Mouse (Mus musculus): ENCODE data around the gene Pias4. TPM values are rescaled to one million over a fixed set of nuclear protein-coding genes. Genes with fewer than 3 reads are reported as not detected.
A peak's percentile ranks its signal among the peaks of the same experiment; 100 is the strongest.
"Not testable (repeated sequence)": the region's sequence is repeated elsewhere in the genome, so short reads cannot be mapped to it uniquely, and the experiment has no call there.

Gene Pias4
- polyA plus RNA-seq, 1 experiment from 2014 or later: 52.7 TPM

DNA sequence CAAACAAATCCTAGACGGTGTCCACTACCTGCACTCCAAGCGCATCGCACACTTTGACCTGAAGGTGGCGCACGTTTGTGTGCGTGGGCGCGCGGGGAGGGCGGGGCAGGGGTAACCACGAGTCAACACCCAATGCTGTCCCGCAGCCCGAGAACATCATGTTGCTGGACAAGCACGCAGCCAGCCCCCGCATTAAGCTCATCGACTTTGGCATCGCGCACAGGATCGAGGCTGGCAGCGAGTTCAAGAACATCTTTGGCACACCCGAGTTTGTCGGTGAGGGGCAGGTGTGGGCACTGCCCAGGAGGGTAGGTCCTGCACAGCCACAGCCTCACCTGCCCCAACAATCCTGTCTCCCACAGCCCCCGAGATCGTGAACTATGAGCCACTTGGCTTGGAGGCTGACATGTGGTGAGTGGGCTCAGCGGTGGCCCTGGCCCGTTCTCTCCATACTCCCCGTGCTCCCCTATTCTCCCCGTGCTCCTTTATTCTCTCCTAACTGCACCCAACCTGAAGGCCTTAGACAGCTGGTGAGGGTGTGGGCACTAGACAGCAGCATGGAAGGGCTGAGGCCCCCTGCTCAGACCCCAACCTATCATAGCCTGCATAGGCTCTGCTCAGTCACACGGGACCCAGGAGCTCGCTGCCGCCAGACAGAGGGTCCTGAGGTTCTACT, 22.7 kb upstream of the Pias4 start:
- Histone ChIP-seq H3K9me3 (replicated peaks) (no peaks in the 10 kb centered on the region), H3K9ac (no peak overlapping the region), H3K4me2 (replicated peaks) (no peak overlapping the region), H3K27me3 (peaks cover 22% of the 10 kb centered on the region), H3K36me3 (peaks cover 45% of the 10 kb centered on the region), H3K27ac (replicated peaks) (no peak overlapping the region), H3K4me3 (replicated peaks) (no peak overlapping the region), H3K4me1 (peaks cover 35% of the 10 kb centered on the region)
- no peak for ATAC-seq (ENCODE audit: insufficient number of reproducible peaks, low FRiP score, low TSS enrichment, low read depth)
- 71% methylated on average over 31 of the region's 31 CpGs for WGBS

GRCm38 (mm10) chr10:81189821-81190220, 22.1 kb upstream of the Pias4 start:
- Histone ChIP-seq H3K4me1 (peaks cover 37% of the 10 kb centered on the region), H3K27me3 (peaks cover 16% of the 10 kb centered on the region), H3K27ac (replicated peaks) (no peak overlapping the region), H3K9me3 (replicated peaks) (no peaks in the 10 kb centered on the region), H3K9ac (no peak overlapping the region), H3K36me3 (peaks cover 50% of the 10 kb centered on the region), H3K4me3 (replicated peaks) (no peak overlapping the region), H3K4me2 (replicated peaks) (no peak overlapping the region)
- WGBS: 79% methylated on average over 26 of the region's 26 CpGs
- ATAC-seq (ENCODE audit: insufficient number of reproducible peaks, low FRiP score, low TSS enrichment, low read depth): no peak

GRCm38 (mm10) chr10:81187161-81187560, 19.4 kb upstream of the Pias4 start:
- H3K4me1 ChIP-seq: peaks cover 37% of the 10 kb centered on the region
- no peaks in the 10 kb centered on the region for H3K9me3 ChIP-seq (replicated peaks)
- no peak overlapping the region for H3K9ac ChIP-seq
- no peak overlapping the region for H3K4me3 ChIP-seq (replicated peaks)
- no peak overlapping the region for H3K27ac ChIP-seq (replicated peaks)
- H3K27me3 ChIP-seq: no peaks in the 10 kb centered on the region
- WGBS: 89% methylated on average over 9 of the region's 9 CpGs
- no peak for ATAC-seq (ENCODE audit: insufficient number of reproducible peaks, low FRiP score, low TSS enrichment, low read depth)
- H3K36me3 ChIP-seq: peaks cover 54% of the 10 kb centered on the region
- no peak overlapping the region for H3K4me2 ChIP-seq (replicated peaks)

DNA sequence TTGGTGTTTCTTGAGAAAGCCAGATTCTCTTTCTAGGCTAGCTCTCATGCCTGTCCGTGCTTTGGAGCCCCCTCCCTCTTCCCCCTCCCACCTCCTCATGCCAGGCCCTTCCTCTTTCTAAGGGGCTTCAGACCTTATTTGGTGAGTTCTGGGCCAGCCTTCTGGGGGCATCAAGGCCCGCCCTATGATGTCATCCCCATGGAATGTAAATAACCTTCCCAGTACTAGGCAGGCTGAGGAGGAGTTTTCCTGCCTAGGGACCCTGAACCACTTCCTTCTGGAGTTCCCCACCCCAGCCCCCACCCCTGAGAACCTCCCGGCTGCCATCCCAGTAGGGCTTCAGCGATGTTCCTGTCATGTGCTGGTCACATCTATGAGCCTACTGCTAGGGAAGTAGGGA, 17.0 kb upstream of the Pias4 start:
- Histone ChIP-seq H3K27ac (replicated peaks) (peak overlapping the region; percentile 9; the same call in 1 of the 2 replicates), H3K4me1 (peaks cover 29% of the 10 kb centered on the region), H3K4me2 (replicated peaks) (no peak overlapping the region), H3K27me3 (no peaks in the 10 kb centered on the region), H3K9ac (no peak overlapping the region), H3K36me3 (peaks cover 64% of the 10 kb centered on the region), H3K4me3 (replicated peaks) (no peak overlapping the region), H3K9me3 (replicated peaks) (no peaks in the 10 kb centered on the region)
- WGBS: 32% methylated on average over 4 of the region's 4 CpGs
- ATAC-seq (ENCODE audit: insufficient number of reproducible peaks, low FRiP score, low TSS enrichment, low read depth): no peak

GRCm38 (mm10) chr10:81183805-81184204, 16.1 kb upstream of the Pias4 start, which contains the start of gene 4930442H23Rik:
4930442H23Rik (minus strand) TSS chr10:81183849.
- 85% methylated on average over 5 of the region's 5 CpGs for WGBS
- Histone ChIP-seq H3K4me2 (replicated peaks) (peak within 1 kb of the TSS; percentile 62), H3K4me3 (replicated peaks) (peak within 1 kb of the TSS; percentile 74), H3K36me3 (peaks cover 71% of the 10 kb centered on the region), H3K9ac (peak within 1 kb of the TSS; percentile 64), H3K9me3 (replicated peaks) (no peaks in the 10 kb centered on the region), H3K4me1 (peaks cover 33% of the 10 kb centered on the region), H3K27ac (replicated peaks) (peak within 1 kb of the TSS; percentile 91), H3K27me3 (no peaks in the 10 kb centered on the region)
- ATAC-seq (ENCODE audit: insufficient number of reproducible peaks, low FRiP score, low TSS enrichment, low read depth): no peak

GRCm38 (mm10) chr10:81182336-81183333, 14.9 kb upstream of the Pias4 start, which contains the start of gene Dapk3:
Dapk3 (plus strand) TSS chr10:81183005.
- peaks cover 45% of the 10 kb centered on the region for H3K4me1 ChIP-seq
- H3K36me3 ChIP-seq: peaks cover 73% of the 10 kb centered on the region
- WGBS: 5% methylated on average over 53 of the region's 53 CpGs
- peak within 1 kb of the TSS; percentile 91 for H3K27ac ChIP-seq (replicated peaks)
- H3K4me3 ChIP-seq (replicated peaks): peak within 1 kb of the TSS; percentile 74
- peak within 1 kb of the TSS; percentile 64 for H3K9ac ChIP-seq
- H3K27me3 ChIP-seq: no peaks in the 10 kb centered on the region
- peak within 1 kb of the TSS; percentile 62 for H3K4me2 ChIP-seq (replicated peaks)
- ATAC-seq (ENCODE audit: insufficient number of reproducible peaks, low FRiP score, low TSS enrichment, low read depth): peak; percentile 94
- H3K9me3 ChIP-seq (replicated peaks): no peaks in the 10 kb centered on the region

GRCm38 (mm10) chr10:81181860-81182259, 14.1 kb upstream of the Pias4 start:
- peaks cover 67% of the 10 kb centered on the region for H3K36me3 ChIP-seq
- ATAC-seq (ENCODE audit: insufficient number of reproducible peaks, low FRiP score, low TSS enrichment, low read depth); H3K9me3 ChIP-seq (replicated peaks); H3K27me3 ChIP-seq; H3K4me2 ChIP-seq (replicated peaks); H3K9ac ChIP-seq; H3K4me3 ChIP-seq (replicated peaks): not testable (repeated sequence)
- H3K4me1 ChIP-seq: peaks cover 48% of the 10 kb centered on the region
- peak overlapping the region; percentile 76; the same call in 1 of the 2 replicates for H3K27ac ChIP-seq (replicated peaks)
- WGBS: 76% methylated on average over 12 of the region's 12 CpGs

DNA sequence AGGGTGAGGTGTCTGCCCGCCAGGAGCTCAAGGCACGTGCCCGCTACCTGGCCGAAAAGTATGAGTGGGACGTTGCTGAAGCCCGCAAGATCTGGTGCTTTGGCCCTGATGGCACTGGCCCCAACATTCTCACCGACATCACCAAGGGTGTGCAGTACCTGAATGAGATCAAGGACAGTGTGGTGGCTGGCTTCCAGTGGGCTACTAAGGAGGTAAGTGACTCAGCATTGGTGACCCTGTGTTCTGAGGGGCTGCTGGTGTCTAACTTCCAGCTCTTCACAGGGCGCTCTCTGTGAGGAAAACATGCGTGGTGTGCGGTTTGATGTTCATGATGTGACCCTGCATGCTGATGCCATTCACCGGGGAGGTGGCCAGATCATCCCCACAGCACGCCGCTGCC, 13.2 kb upstream of the Pias4 start:
- peak overlapping the region; percentile 76; the same call in 1 of the 2 replicates for H3K27ac ChIP-seq (replicated peaks)
- WGBS: 91% methylated on average over 13 of the region's 13 CpGs
- H3K36me3 ChIP-seq: peaks cover 61% of the 10 kb centered on the region
- H3K4me2 ChIP-seq (replicated peaks): no peak overlapping the region
- no peak for ATAC-seq (ENCODE audit: insufficient number of reproducible peaks, low FRiP score, low TSS enrichment, low read depth)
- no peaks in the 10 kb centered on the region for H3K27me3 ChIP-seq
- peaks cover 48% of the 10 kb centered on the region for H3K4me1 ChIP-seq
- no peaks in the 10 kb centered on the region for H3K9me3 ChIP-seq (replicated peaks)
- H3K9ac ChIP-seq: no peak overlapping the region
- H3K4me3 ChIP-seq (replicated peaks): no peak overlapping the region

DNA sequence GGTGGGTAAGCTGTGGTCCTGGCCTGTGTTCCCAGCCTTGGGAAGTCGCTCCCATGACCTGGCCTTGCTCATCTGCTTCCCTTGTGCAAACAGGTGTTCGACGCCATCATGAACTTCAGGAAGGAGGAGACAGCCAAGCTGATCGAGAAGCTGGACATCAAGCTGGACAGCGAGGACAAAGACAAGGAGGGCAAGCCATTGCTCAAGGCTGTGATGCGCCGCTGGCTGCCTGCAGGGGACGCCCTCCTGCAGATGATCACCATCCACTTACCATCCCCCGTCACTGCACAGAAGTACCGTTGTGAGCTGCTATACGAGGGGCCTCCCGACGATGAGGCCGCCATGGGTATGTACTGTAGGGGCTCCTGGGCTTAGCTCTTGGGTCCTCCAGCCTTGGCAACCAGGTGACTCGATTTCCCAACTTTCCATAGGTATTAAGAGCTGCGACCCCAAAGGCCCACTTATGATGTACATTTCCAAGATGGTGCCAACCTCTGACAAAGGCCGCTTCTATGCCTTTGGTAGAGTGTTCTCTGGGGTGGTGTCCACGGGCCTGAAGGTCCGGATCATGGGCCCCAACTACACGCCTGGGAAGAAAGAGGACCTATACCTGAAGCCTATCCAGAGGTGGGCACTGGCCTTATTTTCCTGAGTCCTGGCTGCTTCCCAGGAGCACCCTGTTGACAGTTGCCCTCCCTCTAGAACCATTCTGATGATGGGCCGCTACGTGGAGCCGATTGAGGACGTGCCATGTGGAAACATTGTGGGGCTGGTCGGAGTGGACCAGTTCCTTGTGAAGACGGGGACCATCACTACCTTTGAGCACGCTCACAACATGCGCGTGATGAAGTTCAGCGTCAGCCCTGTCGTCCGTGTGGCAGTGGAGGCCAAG, 12.0 kb upstream of the Pias4 start:
- H3K36me3 ChIP-seq: peaks cover 50% of the 10 kb centered on the region
- H3K27ac ChIP-seq (replicated peaks): no peak overlapping the region
- 90% methylated on average over 32 of the region's 32 CpGs for WGBS
- no peak overlapping the region for H3K9ac ChIP-seq
- ATAC-seq (ENCODE audit: insufficient number of reproducible peaks, low FRiP score, low TSS enrichment, low read depth): no peak
- H3K4me3 ChIP-seq (replicated peaks): no peak overlapping the region
- H3K4me2 ChIP-seq (replicated peaks): no peak overlapping the region
- no peaks in the 10 kb centered on the region for H3K27me3 ChIP-seq
- no peaks in the 10 kb centered on the region for H3K9me3 ChIP-seq (replicated peaks)
- H3K4me1 ChIP-seq: peaks cover 56% of the 10 kb centered on the region

GRCm38 (mm10) chr10:81178927-81179326, 11.2 kb upstream of the Pias4 start:
- Histone ChIP-seq H3K9me3 (replicated peaks) (no peaks in the 10 kb centered on the region), H3K27ac (replicated peaks) (0 out of 2 replicates have a peak overlapping the region, but pooled peaks have one; percentile 8), H3K4me2 (replicated peaks) (no peak overlapping the region), H3K36me3 (peaks cover 50% of the 10 kb centered on the region), H3K4me3 (replicated peaks) (no peak overlapping the region), H3K9ac (no peak overlapping the region), H3K27me3 (no peaks in the 10 kb centered on the region), H3K4me1 (peaks cover 56% of the 10 kb centered on the region)
- ATAC-seq (ENCODE audit: insufficient number of reproducible peaks, low FRiP score, low TSS enrichment, low read depth): no peak
- WGBS: 92% methylated on average over 11 of the region's 11 CpGs

Measured in embryonic facial prominence, embryonic 15.5 days (tissue).